Mouse (Mus musculus): Measurements from ENCODE around the gene Tmem110. TPM values are rescaled to one million over a fixed set of nuclear protein-coding genes. Genes with fewer than 3 reads are reported as not detected.

Gene Tmem110
- total and polyA plus RNA-seq, 2 experiments from 2014 or later = 14.5 to 15.0 TPM

DNA sequence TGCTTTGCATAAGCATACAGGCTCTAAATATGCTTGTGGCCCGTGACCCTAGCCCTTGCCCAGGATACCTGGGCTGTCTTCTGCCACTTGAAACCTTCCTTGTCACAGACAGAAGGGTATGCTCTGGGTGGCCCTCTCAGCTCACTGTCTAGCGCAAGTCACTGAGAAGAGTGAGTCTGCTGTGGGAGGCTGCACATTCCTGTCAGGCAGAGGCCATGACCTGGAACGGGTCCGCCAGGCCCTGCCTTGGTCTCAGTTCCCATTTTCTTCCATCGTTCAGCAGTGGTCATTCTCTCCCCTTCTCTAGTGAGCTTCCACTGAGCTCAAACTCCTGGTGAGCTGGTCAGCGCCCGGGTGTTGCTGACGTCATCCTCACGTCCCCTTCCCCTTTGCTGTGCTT lies 50.6 kb downstream of the Tmem110 start:
- ATAC-seq (ENCODE audit: low FRiP score) (no peak), DNase-seq (ENCODE audit: low spot score) (no peak)
- H3K27ac ChIP-seq (ENCODE audit: low read depth, low read length) = no peak overlapping the region
- no peaks in the 10 kb centered on the region for H3K4me1 ChIP-seq (ENCODE audit: insufficient read depth, low read length)
- no peak overlapping the region for H3K9ac ChIP-seq (replicated peaks; ENCODE audit: low read length, poor library complexity, severe bottlenecking)
- no peaks in the 10 kb centered on the region for H3K27me3 ChIP-seq (ENCODE audit: insufficient read depth, low read length)
- peaks cover 29% of the 10 kb centered on the region for H3K36me3 ChIP-seq (ENCODE audit: insufficient read depth, low read length)
- H3K4me3 ChIP-seq (ENCODE audit: low read depth, low read length) = no peak overlapping the region
- WGBS = 82% methylated on average over 9 of the region's 9 CpGs
- TF ChIP-seq CTCF (IDR thresholded peaks at IDR 0.05) = no peak
- H3K4me2 ChIP-seq (ENCODE audit: low read depth, low read length, poor library complexity, severe bottlenecking) = no peak overlapping the region
- no peaks in the 10 kb centered on the region for H3K9me3 ChIP-seq (ENCODE audit: low read length)

DNA sequence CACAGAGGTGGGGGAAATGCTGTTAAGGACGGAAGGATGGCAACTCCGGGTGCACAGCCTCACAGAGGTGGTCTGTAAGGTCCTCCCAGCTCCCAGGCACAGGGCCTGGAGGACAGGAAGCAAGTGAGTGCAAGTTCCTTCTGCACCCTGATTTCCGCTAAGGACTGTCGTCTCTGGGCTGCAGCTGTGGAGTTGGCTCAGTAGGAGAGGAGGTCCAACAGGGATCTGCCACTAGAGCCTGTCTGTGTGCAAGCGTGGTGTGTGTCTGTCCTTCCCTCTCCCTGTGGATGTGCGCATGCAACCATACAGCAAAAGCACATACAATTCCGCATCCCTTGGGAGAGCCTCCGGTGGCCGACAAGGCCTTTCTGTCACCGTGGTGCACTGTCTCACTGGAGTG lies 51.1 kb downstream of the Tmem110 start:
- H3K4me1 ChIP-seq (ENCODE audit: insufficient read depth, low read length) = no peaks in the 10 kb centered on the region
- H3K27me3 ChIP-seq (ENCODE audit: insufficient read depth, low read length) = no peaks in the 10 kb centered on the region
- H3K4me2 ChIP-seq (ENCODE audit: low read depth, low read length, poor library complexity, severe bottlenecking) = no peak overlapping the region
- peaks cover 24% of the 10 kb centered on the region for H3K36me3 ChIP-seq (ENCODE audit: insufficient read depth, low read length)
- H3K4me3 ChIP-seq (ENCODE audit: low read depth, low read length) = no peak overlapping the region
- no peak overlapping the region for H3K9ac ChIP-seq (replicated peaks; ENCODE audit: low read length, poor library complexity, severe bottlenecking)
- ATAC-seq (ENCODE audit: low FRiP score) (no peak), DNase-seq (ENCODE audit: low spot score) (no peak)
- H3K27ac ChIP-seq (ENCODE audit: low read depth, low read length) = no peak overlapping the region
- no peak for TF ChIP-seq CTCF (IDR thresholded peaks at IDR 0.05)
- 90% methylated on average over 10 of the region's 10 CpGs for WGBS
- no peaks in the 10 kb centered on the region for H3K9me3 ChIP-seq (ENCODE audit: low read length)

DNA sequence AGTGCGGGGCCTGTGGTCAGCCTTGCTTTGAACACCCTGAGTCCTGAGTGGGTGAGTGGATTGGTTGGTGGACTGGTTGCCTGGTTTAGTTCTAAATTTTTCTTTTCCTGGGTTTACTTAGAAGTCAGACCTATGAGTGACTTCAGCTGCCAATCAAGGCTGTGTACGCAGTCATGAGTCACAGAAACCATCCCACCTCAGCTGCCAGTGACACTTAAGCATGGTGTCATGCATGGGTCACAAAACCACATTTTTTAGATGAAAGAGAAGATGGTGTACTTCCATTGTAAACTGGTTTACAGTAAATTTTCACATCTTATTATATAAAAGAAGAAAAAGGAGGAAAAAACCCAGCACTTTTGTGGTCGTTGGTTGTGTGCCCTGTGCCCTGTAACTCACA lies 52.4 kb downstream of the Tmem110 start:
- no peak for TF ChIP-seq CTCF (IDR thresholded peaks at IDR 0.05)
- Histone ChIP-seq H3K4me1 (ENCODE audit: insufficient read depth, low read length) (no peaks in the 10 kb centered on the region), H3K27me3 (ENCODE audit: insufficient read depth, low read length) (no peaks in the 10 kb centered on the region), H3K36me3 (ENCODE audit: insufficient read depth, low read length) (peaks cover 15% of the 10 kb centered on the region), H3K9ac (replicated peaks; ENCODE audit: low read length, poor library complexity, severe bottlenecking) (no peak overlapping the region), H3K4me3 (ENCODE audit: low read depth, low read length) (no peak overlapping the region), H3K27ac (ENCODE audit: low read depth, low read length) (no peak overlapping the region), H3K4me2 (ENCODE audit: low read depth, low read length, poor library complexity, severe bottlenecking) (no peak overlapping the region), H3K9me3 (ENCODE audit: low read length) (no peaks in the 10 kb centered on the region)
- ATAC-seq (ENCODE audit: low FRiP score) = no peak
- WGBS = 95% methylated on average over 3 of the region's 3 CpGs
- DNase-seq (ENCODE audit: low spot score) = no peak

DNA sequence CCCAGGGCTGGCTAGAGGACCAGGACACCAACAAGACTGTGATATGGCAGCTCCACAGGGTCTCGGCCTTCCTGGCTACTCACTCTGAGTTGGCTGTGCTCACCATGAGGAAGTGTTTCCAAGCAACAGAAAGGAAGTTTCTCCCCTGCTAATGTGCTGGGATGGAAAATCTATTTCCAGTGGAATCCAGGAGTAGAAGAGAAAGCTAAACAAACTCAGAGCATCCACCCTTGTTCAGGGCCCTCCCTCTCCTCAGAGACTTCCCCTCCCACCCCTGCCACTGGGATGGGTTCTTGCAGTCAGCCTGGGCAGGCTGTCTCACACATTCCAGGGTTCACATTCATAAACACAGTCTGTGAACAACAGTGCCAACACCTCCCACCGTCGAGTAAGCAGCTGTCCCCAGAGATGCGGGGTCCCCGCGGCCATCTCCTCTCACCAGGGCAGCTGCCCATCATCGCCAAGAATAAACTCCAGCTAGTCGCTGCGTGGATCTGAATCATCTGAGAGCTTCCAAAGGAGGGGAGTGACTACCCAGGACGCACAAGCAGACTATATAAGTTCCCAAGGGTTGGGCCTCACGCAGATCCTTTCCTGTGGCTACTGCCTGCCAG lies 53.7 kb downstream of the Tmem110 start, which contains the start of gene Mustn1:
Gene Mustn1 (plus strand): TSS at position 243 of the 614 bp plus-strand sequence.
- no peak within 1 kb of the TSS for H3K4me2 ChIP-seq (ENCODE audit: low read depth, low read length, poor library complexity, severe bottlenecking)
- no peak within 1 kb of the TSS for H3K4me3 ChIP-seq (ENCODE audit: low read depth, low read length)
- DNase-seq (ENCODE audit: low spot score) (no peak), ATAC-seq (ENCODE audit: low FRiP score) (no peak)
- no peak within 1 kb of the TSS for H3K27ac ChIP-seq (ENCODE audit: low read depth, low read length)
- no peaks in the 10 kb centered on the region for H3K9me3 ChIP-seq (ENCODE audit: low read length)
- no peak for TF ChIP-seq CTCF (IDR thresholded peaks at IDR 0.05)
- H3K27me3 ChIP-seq (ENCODE audit: insufficient read depth, low read length) = no peaks in the 10 kb centered on the region
- peaks cover 10% of the 10 kb centered on the region; the same call in 1 of the 2 replicates for H3K36me3 ChIP-seq (ENCODE audit: insufficient read depth, low read length)
- no peaks in the 10 kb centered on the region for H3K4me1 ChIP-seq (ENCODE audit: insufficient read depth, low read length)
- WGBS = 72% methylated on average over 11 of the region's 11 CpGs
- no peak within 1 kb of the TSS for H3K9ac ChIP-seq (replicated peaks; ENCODE audit: low read length, poor library complexity, severe bottlenecking)

DNA sequence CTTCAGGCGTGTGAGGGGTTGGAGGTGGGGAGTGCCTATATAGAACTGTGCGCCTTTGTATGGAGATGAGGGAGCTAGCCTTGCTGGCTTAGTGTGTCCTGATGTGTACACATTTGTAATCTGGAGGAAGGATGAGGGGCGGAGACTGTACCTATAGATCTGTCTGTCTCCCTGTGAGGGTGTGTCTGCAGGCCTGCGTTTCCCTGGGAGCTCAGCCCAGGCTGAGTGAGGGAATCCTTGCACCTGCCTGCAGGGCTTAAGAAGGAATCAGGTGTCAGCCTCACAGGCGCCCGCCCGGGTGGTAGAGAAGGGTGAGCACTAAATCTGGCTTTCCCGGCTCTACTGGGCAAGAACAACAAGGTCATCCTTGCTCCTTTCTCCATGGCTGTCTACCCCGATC lies 54.4 kb downstream of the Tmem110 start:
- DNase-seq (ENCODE audit: low spot score) (no peak), ATAC-seq (ENCODE audit: low FRiP score) (no peak)
- peaks cover 4% of the 10 kb centered on the region; the same call in 1 of the 2 replicates for H3K36me3 ChIP-seq (ENCODE audit: insufficient read depth, low read length)
- no peaks in the 10 kb centered on the region for H3K27me3 ChIP-seq (ENCODE audit: insufficient read depth, low read length)
- TF ChIP-seq CTCF (IDR thresholded peaks at IDR 0.05) = no peak
- WGBS = 60% methylated on average over 9 of the region's 9 CpGs
- no peaks in the 10 kb centered on the region for H3K9me3 ChIP-seq (ENCODE audit: low read length)
- H3K4me2 ChIP-seq (ENCODE audit: low read depth, low read length, poor library complexity, severe bottlenecking) = no peak overlapping the region
- H3K4me1 ChIP-seq (ENCODE audit: insufficient read depth, low read length) = no peaks in the 10 kb centered on the region
- no peak overlapping the region for H3K4me3 ChIP-seq (ENCODE audit: low read depth, low read length)
- no peak overlapping the region for H3K27ac ChIP-seq (ENCODE audit: low read depth, low read length)
- no peak overlapping the region for H3K9ac ChIP-seq (replicated peaks; ENCODE audit: low read length, poor library complexity, severe bottlenecking)

DNA sequence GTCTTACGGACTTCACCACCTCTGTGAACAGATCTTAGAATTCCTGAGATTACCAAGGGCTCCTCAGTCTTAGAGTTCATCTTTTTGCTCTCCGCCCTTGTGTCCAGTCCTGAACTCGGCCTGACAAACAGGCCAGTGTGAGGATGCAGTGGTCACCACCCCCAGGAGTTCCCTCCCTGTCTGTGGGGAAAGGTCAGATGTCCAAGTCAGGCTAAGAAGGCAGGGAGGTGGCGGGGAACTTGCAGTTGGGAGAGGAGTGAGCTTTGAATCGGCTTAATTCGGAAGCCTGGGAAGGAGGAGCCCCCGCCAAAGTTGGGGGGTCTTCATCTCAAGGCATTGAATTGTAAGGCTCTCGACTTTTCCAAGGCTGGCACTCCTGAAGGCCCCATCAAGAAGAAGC lies 54.9 kb downstream of the Tmem110 start:
- 84% methylated on average over 8 of the region's 8 CpGs for WGBS
- H3K27ac ChIP-seq (ENCODE audit: low read depth, low read length) = no peak overlapping the region
- DNase-seq (ENCODE audit: low spot score) (no peak), ATAC-seq (ENCODE audit: low FRiP score) (no peak)
- no peaks in the 10 kb centered on the region for H3K9me3 ChIP-seq (ENCODE audit: low read length)
- no peak overlapping the region for H3K9ac ChIP-seq (replicated peaks; ENCODE audit: low read length, poor library complexity, severe bottlenecking)
- TF ChIP-seq CTCF (IDR thresholded peaks at IDR 0.05) = no peak
- no peaks in the 10 kb centered on the region for H3K4me1 ChIP-seq (ENCODE audit: insufficient read depth, low read length)
- no peak overlapping the region for H3K4me3 ChIP-seq (ENCODE audit: low read depth, low read length)
- H3K36me3 ChIP-seq (ENCODE audit: insufficient read depth, low read length) = peaks cover 4% of the 10 kb centered on the region; the same call in 1 of the 2 replicates
- H3K4me2 ChIP-seq (ENCODE audit: low read depth, low read length, poor library complexity, severe bottlenecking) = no peak overlapping the region
- no peaks in the 10 kb centered on the region for H3K27me3 ChIP-seq (ENCODE audit: insufficient read depth, low read length)
